Mouse (Mus musculus) spleen, adult 2 months (tissue): ENCODE data around the gene Zfp326. TPM values are rescaled to one million over a fixed set of nuclear protein-coding genes. Genes with fewer than 3 reads are reported as not detected.

Source experiments
- DNase-seq, 2 experiments: peaks; one replicate each; pipeline versions ENCODE4 v3.0.0 to v3.0.0-alpha.2; 2012 to 2021; ENCODE audit warnings: low spot score in 2 of 2, low read depth in 1 of 2
- H3K27ac ChIP-seq: fragments of 200-500 bp; 2 replicates; pipeline ENCODE4 v1.5.1; 2012; ENCODE audit warnings: low read length, inconsistent platforms; ENCODE audit not compliant: insufficient read depth
- H3K27me3 ChIP-seq: fragments of 200-500 bp; 2 replicates; pipeline ENCODE4 v1.6.1; 2012; ENCODE audit warnings: mild to moderate bottlenecking, moderate library complexity, low read length, inconsistent platforms; ENCODE audit not compliant: control insufficient read depth, insufficient read depth
- H3K36me3 ChIP-seq: fragments of 200-500 bp; 2 replicates; pipeline ENCODE4 v1.6.1; 2012; ENCODE audit warnings: mild to moderate bottlenecking, low read length, inconsistent platforms; ENCODE audit not compliant: control insufficient read depth, insufficient read depth
- H3K4me1 ChIP-seq: fragments of 200-500 bp; 2 replicates; pipeline ENCODE4 v1.6.1; 2011; ENCODE audit warnings: inconsistent platforms; ENCODE audit not compliant: control insufficient read depth, insufficient read depth, insufficient read length
- H3K4me3 ChIP-seq: fragments of 200-500 bp; 2 replicates; pipeline ENCODE4 v1.5.1; 2011; ENCODE audit warnings: mild to moderate bottlenecking, inconsistent platforms; ENCODE audit not compliant: insufficient read depth, insufficient read length; ENCODE audit errors: extremely low read depth
- CTCF ChIP-seq: fragments of 200-500 bp; IDR thresholded peaks from 2 replicates; pipeline ENCODE4 v1.5.1; 2011; ENCODE audit warnings: mild to moderate bottlenecking, inconsistent platforms; ENCODE audit not compliant: insufficient read depth, insufficient read length, insufficient replicate concordance; ENCODE audit errors: extremely low read depth
- POLR2A ChIP-seq: fragments of 200-500 bp; IDR thresholded peaks from 2 replicates; pipeline ENCODE4 v1.6.1; 2011; ENCODE audit warnings: low read depth, low read length, inconsistent platforms
- WGBS: fragments of 180-500 bp; shearing (Covaris S2); methylation state at CpG from one replicate; pipeline ENCODE4 v1.1.7; 2018; 5-methylcytosine and 5-hydroxymethylcytosine counted together
- polyA plus RNA-seq: library from polyadenylated mRNA; depleted of rRNA; stranded (reverse); fragments of >200 nt; gene quantifications from 2 replicates; pipeline ENCODE4 v1.2.3, GENCODE M21; 2012

Gene Zfp326
- polyA plus RNA-seq, 1 experiment = 6.2 TPM

DNA sequence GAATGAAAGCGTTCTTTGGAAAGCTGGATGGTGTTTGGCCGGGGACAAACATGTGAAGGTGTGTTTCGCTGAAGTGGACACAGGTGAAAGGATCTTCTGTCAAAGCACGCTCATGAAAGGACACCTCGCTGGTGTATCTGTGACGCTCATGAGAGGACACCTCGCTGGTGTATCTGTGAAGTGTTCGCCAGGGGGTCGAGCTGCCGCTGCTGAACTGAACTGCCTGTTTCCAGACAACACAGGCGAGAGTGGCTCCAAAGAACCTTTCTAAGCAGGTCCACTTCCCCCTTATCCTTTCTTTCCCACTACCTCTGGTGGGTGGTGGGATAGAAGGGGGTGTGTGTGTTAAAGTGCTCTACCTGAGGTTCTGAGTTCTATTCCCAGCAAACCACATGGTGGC lies 1.9 kb upstream of the Zfp326 start:
- peaks cover 2% of the 10 kb centered on the region; the same call in 1 of the 2 replicates for H3K4me1 ChIP-seq
- H3K27me3 ChIP-seq = no peaks in the 10 kb centered on the region

GRCm38 (mm10) chr5:105876925-105877774 lies 785 bp downstream of the Zfp326 start:
- H3K4me3 ChIP-seq = peak overlapping the region; percentile 80
- no peaks in the 10 kb centered on the region for H3K36me3 ChIP-seq
- no peaks in the 10 kb centered on the region for H3K27me3 ChIP-seq
- peak in 1 of 2 experiments; percentile 19 for DNase-seq
- 0 out of 2 replicates have a peak overlapping the region, but pooled peaks have one; percentile 31 for H3K27ac ChIP-seq
- TF ChIP-seq POLR2A (no peak), CTCF (no peak)
- WGBS = 1% methylated on average over 46 of the region's 46 CpGs
- H3K4me1 ChIP-seq = peaks cover 2% of the 10 kb centered on the region; the same call in 1 of the 2 replicates

More for the DNA sequence above, 1.9 kb upstream of the Zfp326 start:
- no peak for TF ChIP-seq CTCF
- TF ChIP-seq POLR2A = no peak
- H3K4me3 ChIP-seq = no peak overlapping the region
- no peak overlapping the region for H3K27ac ChIP-seq
- no peaks in the 10 kb centered on the region for H3K36me3 ChIP-seq
- 94% methylated on average over 11 of the region's 11 CpGs for WGBS
- DNase-seq = no peak

GRCm38 (mm10) chr5:105887317-105887716 lies 11.0 kb downstream of the Zfp326 start:
- TF ChIP-seq CTCF (no peak), POLR2A (no peak)
- 78% methylated on average over 4 of the region's 4 CpGs for WGBS
- Histone ChIP-seq H3K4me3 (no peak overlapping the region), H3K27ac (no peak overlapping the region), H3K36me3 (peaks cover 12% of the 10 kb centered on the region), H3K4me1 (no peaks in the 10 kb centered on the region), H3K27me3 (no peaks in the 10 kb centered on the region)
- DNase-seq = no peak

GRCm38 (mm10) chr5:105898161-105898560 lies 21.8 kb downstream of the Zfp326 start:
- TF ChIP-seq POLR2A = no peak
- no peak for TF ChIP-seq CTCF
- H3K4me1 ChIP-seq = no peaks in the 10 kb centered on the region
- H3K27ac ChIP-seq = no peak overlapping the region
- 89% methylated on average over 4 of the region's 4 CpGs for WGBS
- no peak overlapping the region for H3K4me3 ChIP-seq
- peaks cover 10% of the 10 kb centered on the region for H3K36me3 ChIP-seq
- no peak for DNase-seq
- no peaks in the 10 kb centered on the region for H3K27me3 ChIP-seq

DNA sequence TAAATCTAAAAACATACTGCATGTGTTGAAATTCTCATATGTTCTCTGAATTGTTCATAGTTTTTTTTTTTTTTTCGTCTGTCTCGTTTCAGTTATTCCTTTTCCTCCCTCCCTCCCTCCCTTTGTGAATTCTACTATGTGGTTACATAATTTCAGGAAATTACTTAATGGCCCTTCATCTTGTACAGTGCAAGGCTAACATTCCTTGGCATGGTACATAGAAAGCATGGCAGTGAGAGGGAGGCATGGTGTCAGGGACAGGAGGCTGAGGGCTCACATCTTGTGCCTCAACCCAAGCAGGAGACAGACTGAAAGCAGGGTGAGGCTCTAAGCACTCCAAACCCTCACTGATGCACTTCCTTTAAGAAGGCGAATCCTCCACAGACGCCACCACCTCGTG lies 32.8 kb downstream of the Zfp326 start:
- no peak overlapping the region for H3K27ac ChIP-seq
- no peak for DNase-seq
- no peaks in the 10 kb centered on the region for H3K27me3 ChIP-seq
- peaks cover 20% of the 10 kb centered on the region for H3K36me3 ChIP-seq
- no peak overlapping the region for H3K4me3 ChIP-seq
- no peaks in the 10 kb centered on the region for H3K4me1 ChIP-seq
- TF ChIP-seq POLR2A = no peak
- no peak for TF ChIP-seq CTCF
- 72% methylated on average over 5 of the region's 5 CpGs for WGBS

DNA sequence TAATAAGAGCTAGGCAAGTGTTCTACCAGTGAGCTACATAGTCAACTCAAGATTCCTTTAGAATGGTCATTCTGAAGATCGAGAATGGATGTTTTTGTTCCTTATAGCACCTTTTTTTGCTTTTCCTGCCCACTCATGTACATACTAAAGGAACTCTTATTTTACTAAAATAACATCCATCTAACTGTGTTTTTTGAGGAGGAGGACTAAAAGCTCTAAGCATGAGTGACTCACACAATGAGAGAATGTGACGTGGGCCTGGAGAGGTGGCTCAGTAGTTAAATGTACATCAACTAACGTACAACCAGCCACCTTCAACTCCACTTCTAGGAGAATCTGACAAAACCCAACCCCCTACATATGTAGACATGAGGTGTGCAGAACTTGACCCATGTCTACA lies 33.3 kb downstream of the Zfp326 start:
- peaks cover 20% of the 10 kb centered on the region for H3K36me3 ChIP-seq
- 90% methylated on average over 3 of the region's 3 CpGs for WGBS
- H3K4me1 ChIP-seq = no peaks in the 10 kb centered on the region
- no peak for DNase-seq
- H3K27ac ChIP-seq = no peak overlapping the region
- H3K4me3 ChIP-seq = no peak overlapping the region
- no peak for TF ChIP-seq POLR2A
- no peak for TF ChIP-seq CTCF
- H3K27me3 ChIP-seq = no peaks in the 10 kb centered on the region

DNA sequence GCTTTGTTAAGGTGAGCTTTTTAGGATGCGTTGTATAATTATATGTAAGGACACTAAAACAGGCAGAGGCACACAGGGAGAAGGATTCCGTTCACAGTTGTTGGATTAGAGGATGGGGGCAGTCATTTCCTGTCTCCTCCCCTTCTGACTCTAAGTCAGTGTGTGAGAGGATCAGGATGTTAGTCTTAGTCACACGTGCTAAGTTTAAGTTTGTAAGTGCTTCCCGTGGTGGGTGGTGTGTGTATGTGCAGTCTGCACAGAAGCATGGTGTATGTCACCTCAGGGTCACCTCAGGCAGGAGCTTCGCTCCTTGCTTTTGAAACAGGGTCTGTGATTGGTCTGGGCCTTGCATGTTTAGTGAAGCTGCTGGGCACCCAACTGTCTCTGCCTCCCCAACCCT lies 35.1 kb downstream of the Zfp326 start:
- Histone ChIP-seq H3K27ac (no peak overlapping the region), H3K36me3 (peaks cover 24% of the 10 kb centered on the region), H3K4me3 (no peak overlapping the region), H3K4me1 (no peaks in the 10 kb centered on the region), H3K27me3 (no peaks in the 10 kb centered on the region)
- TF ChIP-seq CTCF (no peak), POLR2A (no peak)
- no peak for DNase-seq
- WGBS = 64% methylated on average over 5 of the region's 5 CpGs
